Comparison of ENCODE assay signal across 8 mouse cellular contexts in genomic region chr17:45805471-45806082, GRCm38 (mm10).
DNase-seq lines count a peak whose midpoint lies in the region; ATAC-seq lines count a peak whose summit lies in the region.

No protein-coding gene starts in this region.

- H3K27me3 ChIP-seq in heart, embryonic 12.5 days (replicated peaks), result peaks cover 71% of the 10 kb centered on the region
- H3K27me3 ChIP-seq in midbrain, embryonic 15.5 days (replicated peaks), result peaks cover 15% of the 10 kb centered on the region

- H3K4me3 ChIP-seq in heart, embryonic 12.5 days, result no peak overlapping the region
- no peak overlapping the region for H3K4me3 ChIP-seq in midbrain, embryonic 15.5 days

- no peaks in the 10 kb centered on the region; the same call in 1 of the 2 replicates for H3K9me3 ChIP-seq in heart, embryonic 12.5 days (replicated peaks)
- no peaks in the 10 kb centered on the region for H3K9me3 ChIP-seq in midbrain, embryonic 15.5 days

- no peaks in the 10 kb centered on the region for H3K36me3 ChIP-seq in heart, embryonic 12.5 days
- no peaks in the 10 kb centered on the region for H3K36me3 ChIP-seq in midbrain, embryonic 15.5 days (replicated peaks)

- intact Hi-C loops in gastrocnemius, postnatal 14 days (cut with DNase I; ENCODE audit: low total_unique reads), result no loop called here

- no peak overlapping the region for H3K27ac ChIP-seq in heart, embryonic 12.5 days (ENCODE audit: poor library complexity, severe bottlenecking)
- no peak overlapping the region for H3K27ac ChIP-seq in midbrain, embryonic 15.5 days

- H3K4me2 ChIP-seq in heart, embryonic 12.5 days, result peak overlapping the region; percentile 31
- peak overlapping the region; percentile 34; the same call in 1 of the 2 replicates for H3K4me2 ChIP-seq in midbrain, embryonic 15.5 days

- 8% methylated on average over 35 of the region's 35 CpGs for WGBS in heart, embryonic 12.5 days
- 1% methylated on average over 34 of the region's 35 CpGs for WGBS in midbrain, embryonic 15.5 days

- H3K9ac ChIP-seq in heart, embryonic 12.5 days, result no peak overlapping the region
- no peak overlapping the region for H3K9ac ChIP-seq in midbrain, embryonic 15.5 days

- peaks cover 46% of the 10 kb centered on the region for H3K4me1 ChIP-seq in heart, embryonic 12.5 days (replicated peaks)
- H3K4me1 ChIP-seq in midbrain, embryonic 15.5 days, result peaks cover 13% of the 10 kb centered on the region

- ATAC-seq in heart, embryonic 12.5 days (ENCODE audit: insufficient number of reproducible peaks, low FRiP score), result no peak
- peak; percentile 35; the same call in 1 of the 2 replicates for ATAC-seq in midbrain, embryonic 15.5 days (replicated peaks)
- ATAC-seq in erythroid progenitor cell, adult 5-6 weeks (replicated peaks; ENCODE audit: low FRiP score, poor library complexity, severe bottlenecking), result no peak

- no peak for DNase-seq in heart, adult 18-20 months
- peak; percentile 95 for DNase-seq in Muller cell, postnatal 12 days (ENCODE audit: inconsistent ontology term)
- peak; percentile 66 for DNase-seq in gastrocnemius, postnatal 14 days
- DNase-seq in kidney, postnatal 25 days, result peak; percentile 64 to 85
- DNase-seq in urinary bladder, adult 2 months (ENCODE audit: low spot score), result no peak

Comparison
In these comparisons a context has a peak if more than half of its experiments do, and no peak if none do; other contexts are left out.
1. DNase-seq: peak in Muller cell, postnatal 12 days (single experiment), gastrocnemius, postnatal 14 days (single experiment) and kidney, postnatal 25 days (2 of 2); none in heart, adult 18-20 months (0 of 2) and urinary bladder, adult 2 months (single experiment).